Mouse (Mus musculus): ENCODE measurements around the gene Ninj2. TPM values are rescaled to one million over a fixed set of nuclear protein-coding genes. Genes with fewer than 3 reads are reported as not detected.

Gene Ninj2
- polyA plus RNA-seq, 2 experiments, result 1.7 to 1.9 TPM

- H3K9me3 ChIP-seq (ENCODE audit: control insufficient read depth, low read length), result no peaks in the 10 kb centered on the region
- DNase-seq (ENCODE audit: low spot score) (no peak), ATAC-seq (ENCODE audit: low FRiP score, low read depth) (no peak)
- no peak overlapping the region for H3K9ac ChIP-seq (ENCODE audit: low read depth, low read length, severe bottlenecking)
- WGBS, result 88% methylated on average over 4 of the region's 4 CpGs
- no peak overlapping the region for H3K4me3 ChIP-seq (replicated peaks; ENCODE audit: low read length)
- no peaks in the 10 kb centered on the region for H3K27me3 ChIP-seq (ENCODE audit: control insufficient read depth, insufficient read depth, low read length)
- H3K27ac ChIP-seq (replicated peaks; ENCODE audit: low read depth, low read length), result no peak overlapping the region
- H3K4me1 ChIP-seq (ENCODE audit: control insufficient read depth, insufficient read depth, low read length), result no peaks in the 10 kb centered on the region
- no peak overlapping the region for H3K4me2 ChIP-seq (replicated peaks; ENCODE audit: low read depth, low read length, severe bottlenecking)
- H3K36me3 ChIP-seq (ENCODE audit: control insufficient read depth, insufficient read depth, low read length), result no peaks in the 10 kb centered on the region
- no peak for TF ChIP-seq POLR2A (IDR thresholded peaks at IDR 0.05; ENCODE audit: borderline replicate concordance, extremely low read depth, insufficient read depth, insufficient read length)
These were observed 82.5 kb downstream of the Ninj2 start for GRCm38 (mm10) chr6:120175650-120176049.

DNA sequence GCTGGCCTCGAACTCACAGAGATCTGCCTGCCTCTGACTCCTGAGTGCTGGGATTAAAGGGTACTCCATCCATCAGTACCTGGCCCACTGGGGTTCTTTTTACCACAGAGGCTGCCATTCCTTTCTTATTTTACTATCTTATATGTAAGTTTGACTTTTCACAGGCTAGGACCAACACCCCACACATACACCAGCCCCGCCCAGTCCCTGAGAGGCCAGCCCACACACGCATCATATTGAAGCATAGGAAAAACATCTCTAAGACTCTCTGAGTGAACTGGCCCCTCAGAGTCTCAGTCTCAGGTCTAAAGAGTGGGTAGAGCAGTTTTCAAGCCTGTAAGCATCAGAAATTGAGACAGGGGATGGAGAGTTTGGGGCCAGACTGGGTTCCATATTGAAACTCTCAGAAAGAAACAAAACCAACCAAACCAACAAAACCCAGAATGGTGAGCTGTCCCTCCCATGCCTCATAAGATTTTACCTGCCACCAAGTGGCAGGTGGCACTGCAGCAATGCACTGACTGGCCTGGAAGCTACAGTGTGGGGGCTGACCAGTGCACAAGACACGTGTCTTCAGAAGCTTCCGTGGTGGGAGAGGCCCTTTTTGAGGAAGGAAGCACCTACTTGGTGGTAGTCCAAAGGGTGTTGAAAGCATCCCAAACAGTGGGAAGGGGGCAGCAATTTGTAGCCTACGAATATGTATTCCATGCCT is 86.0 kb downstream of the Ninj2 start:
- WGBS, result 90% methylated on average over 6 of the region's 6 CpGs

DNA sequence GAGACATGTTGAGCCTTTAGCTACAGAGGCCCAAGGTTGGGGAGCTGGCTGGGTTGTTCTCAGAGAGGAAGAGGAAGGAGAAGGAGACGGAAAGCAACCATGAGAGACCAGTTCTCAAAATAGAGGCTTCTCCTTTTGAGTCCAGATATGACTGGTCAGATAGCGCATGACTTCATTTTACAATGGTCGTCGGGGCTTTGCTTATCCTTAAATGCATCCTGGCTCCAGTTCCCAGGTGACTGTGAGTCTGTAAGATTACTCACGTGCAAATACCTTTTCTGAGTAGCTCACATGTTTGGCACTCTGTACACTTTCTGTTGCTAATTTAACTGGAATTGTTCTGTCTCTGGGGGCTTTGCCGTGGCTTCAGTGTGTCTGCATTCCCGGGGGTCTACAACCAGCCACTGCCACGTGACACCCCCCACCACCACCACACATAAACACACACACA is 86.6 kb downstream of the Ninj2 start:
- H3K36me3 ChIP-seq (ENCODE audit: control insufficient read depth, insufficient read depth, low read length), result no peaks in the 10 kb centered on the region
- no peaks in the 10 kb centered on the region for H3K4me1 ChIP-seq (ENCODE audit: control insufficient read depth, insufficient read depth, low read length)
- no peak for DNase-seq (ENCODE audit: low spot score)
- H3K27ac ChIP-seq (replicated peaks; ENCODE audit: low read depth, low read length), result no peak overlapping the region
- no peak for ATAC-seq (ENCODE audit: low FRiP score, low read depth)
- H3K4me2 ChIP-seq (replicated peaks; ENCODE audit: low read depth, low read length, severe bottlenecking), result no peak overlapping the region
- H3K4me3 ChIP-seq (replicated peaks; ENCODE audit: low read length), result no peak overlapping the region
- no peak for TF ChIP-seq POLR2A (IDR thresholded peaks at IDR 0.05; ENCODE audit: borderline replicate concordance, extremely low read depth, insufficient read depth, insufficient read length)
- H3K9ac ChIP-seq (ENCODE audit: low read depth, low read length, severe bottlenecking), result no peak overlapping the region
- H3K9me3 ChIP-seq (ENCODE audit: control insufficient read depth, low read length), result no peaks in the 10 kb centered on the region
- WGBS, result 68% methylated on average over 8 of the region's 8 CpGs
- no peaks in the 10 kb centered on the region for H3K27me3 ChIP-seq (ENCODE audit: control insufficient read depth, insufficient read depth, low read length)

More for the DNA sequence above, 86.0 kb downstream of the Ninj2 start:
- no peaks in the 10 kb centered on the region for H3K27me3 ChIP-seq (ENCODE audit: control insufficient read depth, insufficient read depth, low read length)
- H3K27ac ChIP-seq (replicated peaks; ENCODE audit: low read depth, low read length), result no peak overlapping the region
- no peak for ATAC-seq (ENCODE audit: low FRiP score, low read depth)
- no peak for TF ChIP-seq POLR2A (IDR thresholded peaks at IDR 0.05; ENCODE audit: borderline replicate concordance, extremely low read depth, insufficient read depth, insufficient read length)
- no peak overlapping the region for H3K9ac ChIP-seq (ENCODE audit: low read depth, low read length, severe bottlenecking)
- no peak overlapping the region for H3K4me3 ChIP-seq (replicated peaks; ENCODE audit: low read length)
- no peak for DNase-seq (ENCODE audit: low spot score)
- no peak overlapping the region for H3K4me2 ChIP-seq (replicated peaks; ENCODE audit: low read depth, low read length, severe bottlenecking)
- H3K9me3 ChIP-seq (ENCODE audit: control insufficient read depth, low read length), result no peaks in the 10 kb centered on the region
- no peaks in the 10 kb centered on the region for H3K4me1 ChIP-seq (ENCODE audit: control insufficient read depth, insufficient read depth, low read length)
- H3K36me3 ChIP-seq (ENCODE audit: control insufficient read depth, insufficient read depth, low read length), result no peaks in the 10 kb centered on the region

GRCm38 (mm10) chr6:120180492-120180891 is 87.3 kb downstream of the Ninj2 start:
- DNase-seq (ENCODE audit: low spot score) (no peak), ATAC-seq (ENCODE audit: low FRiP score, low read depth) (no peak)
- no peaks in the 10 kb centered on the region for H3K4me1 ChIP-seq (ENCODE audit: control insufficient read depth, insufficient read depth, low read length)
- WGBS, result 34% methylated on average over 4 of the region's 4 CpGs
- H3K27me3 ChIP-seq (ENCODE audit: control insufficient read depth, insufficient read depth, low read length), result no peaks in the 10 kb centered on the region
- no peak for TF ChIP-seq POLR2A (IDR thresholded peaks at IDR 0.05; ENCODE audit: borderline replicate concordance, extremely low read depth, insufficient read depth, insufficient read length)
- H3K36me3 ChIP-seq (ENCODE audit: control insufficient read depth, insufficient read depth, low read length), result no peaks in the 10 kb centered on the region
- no peaks in the 10 kb centered on the region for H3K9me3 ChIP-seq (ENCODE audit: control insufficient read depth, low read length)
- H3K4me2 ChIP-seq (replicated peaks; ENCODE audit: low read depth, low read length, severe bottlenecking), result no peak overlapping the region
- H3K9ac ChIP-seq (ENCODE audit: low read depth, low read length, severe bottlenecking), result no peak overlapping the region
- 0 out of 2 replicates have a peak overlapping the region, but pooled peaks have one; percentile 8 for H3K27ac ChIP-seq (replicated peaks; ENCODE audit: low read depth, low read length)
- no peak overlapping the region for H3K4me3 ChIP-seq (replicated peaks; ENCODE audit: low read length)

DNA sequence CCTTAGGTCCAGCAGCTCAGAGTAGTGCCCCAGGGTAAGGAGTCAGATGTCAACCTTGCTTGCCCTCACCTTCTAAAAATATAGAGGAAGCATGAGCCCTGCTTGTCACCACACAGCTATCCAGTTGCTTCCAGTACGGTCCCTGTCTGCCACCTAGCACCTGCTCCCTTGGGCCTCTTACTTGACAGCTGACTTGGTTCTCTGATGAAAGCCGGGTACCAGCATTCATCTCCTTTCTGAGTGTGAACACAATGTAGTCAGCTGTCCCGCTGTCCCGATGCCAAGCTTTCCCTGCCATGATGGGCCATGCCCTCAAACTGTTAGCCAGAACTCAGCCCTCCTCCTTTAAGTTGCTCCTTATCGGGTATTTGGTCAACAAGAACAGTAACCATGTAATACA is 89.0 kb downstream of the Ninj2 start:
- no peak for ATAC-seq (ENCODE audit: low FRiP score, low read depth)
- H3K4me3 ChIP-seq (replicated peaks; ENCODE audit: low read length), result no peak overlapping the region
- H3K9me3 ChIP-seq (ENCODE audit: control insufficient read depth, low read length), result no peaks in the 10 kb centered on the region
- no peaks in the 10 kb centered on the region for H3K36me3 ChIP-seq (ENCODE audit: control insufficient read depth, insufficient read depth, low read length)
- WGBS, result 89% methylated on average over 5 of the region's 5 CpGs
- H3K27me3 ChIP-seq (ENCODE audit: control insufficient read depth, insufficient read depth, low read length), result no peaks in the 10 kb centered on the region
- no peak overlapping the region for H3K4me2 ChIP-seq (replicated peaks; ENCODE audit: low read depth, low read length, severe bottlenecking)
- no peaks in the 10 kb centered on the region for H3K4me1 ChIP-seq (ENCODE audit: control insufficient read depth, insufficient read depth, low read length)
- no peak overlapping the region for H3K27ac ChIP-seq (replicated peaks; ENCODE audit: low read depth, low read length)
- no peak for DNase-seq (ENCODE audit: low spot score)
- TF ChIP-seq POLR2A (IDR thresholded peaks at IDR 0.05; ENCODE audit: borderline replicate concordance, extremely low read depth, insufficient read depth, insufficient read length), result no peak
- H3K9ac ChIP-seq (ENCODE audit: low read depth, low read length, severe bottlenecking), result no peak overlapping the region

Data from limb, embryonic 14.5 days (tissue).